Mouse (Mus musculus): Measurements from ENCODE around the gene Gm19935.

DNA sequence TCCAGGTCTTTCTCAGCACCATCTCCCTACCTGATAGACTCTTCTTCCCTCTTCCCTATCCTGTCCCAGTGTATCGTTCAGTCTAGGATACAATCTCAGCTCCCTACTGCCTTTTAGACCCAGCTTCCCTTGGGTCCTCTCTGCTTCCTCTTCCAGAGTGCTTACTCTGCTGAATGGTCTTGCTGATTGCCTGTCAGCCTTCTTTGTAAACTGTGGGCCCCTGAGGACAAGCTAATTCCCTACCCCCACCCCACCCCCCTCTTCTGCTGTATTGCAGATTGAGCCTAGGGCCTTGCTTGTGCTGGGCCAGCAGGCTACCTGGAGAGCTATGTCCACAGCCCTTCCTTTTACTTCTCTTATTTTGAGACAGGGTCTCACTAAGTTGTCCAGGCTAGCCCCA is 39.8 kb upstream of the Gm19935 start:
- TF ChIP-seq POLR2A (IDR thresholded peaks at IDR 0.05; ENCODE audit: low read depth, low read length): no peak
- TF ChIP-seq CTCF (IDR thresholded peaks at IDR 0.05; ENCODE audit: borderline replicate concordance, insufficient read depth, low read length): no peak
